8 mouse cellular contexts compared by ENCODE assay signal in genomic region chr2:178498409-178498808, GRCm38 (mm10).
DNase-seq lines count a peak whose midpoint lies in the region; ATAC-seq lines count a peak whose summit lies in the region.

No protein-coding gene starts in this region.

- peak; percentile 35 to 55 for DNase-seq in heart, adult 18-20 months
- DNase-seq in heart, postnatal 25 days (ENCODE audit: low spot score) = no peak
- peak; percentile 57 for DNase-seq in 416B (ENCODE audit: low read depth)
- no peak for DNase-seq in embryo, embryonic 10.5 days (ENCODE audit: low spot score)

- intact Hi-C loops in heart, postnatal 25 days (cut with DNase I) = no loop called here

- peak; percentile 87 for ATAC-seq in forebrain, embryonic 13.5 days
- ATAC-seq in kidney, embryonic 15.5 days (replicated peaks; ENCODE audit: low FRiP score) = 0 out of 2 replicates have a peak, but pooled peaks have one; percentile 16
- peak; percentile 23 for ATAC-seq in megakaryocyte-erythroid progenitor cell, adult 5-6 weeks (replicated peaks; ENCODE audit: low FRiP score, low TSS enrichment, poor library complexity, severe bottlenecking)
- ATAC-seq in erythroid progenitor cell, adult 5-6 weeks (replicated peaks; ENCODE audit: low FRiP score, poor library complexity, severe bottlenecking) = no peak

- no peaks in the 10 kb centered on the region for H3K27me3 ChIP-seq in forebrain, embryonic 13.5 days
- H3K27me3 ChIP-seq in kidney, embryonic 15.5 days = no peaks in the 10 kb centered on the region

- H3K36me3 ChIP-seq in forebrain, embryonic 13.5 days (ENCODE audit: poor library complexity, severe bottlenecking) = no peaks in the 10 kb centered on the region
- no peaks in the 10 kb centered on the region for H3K36me3 ChIP-seq in kidney, embryonic 15.5 days

- no peaks in the 10 kb centered on the region; the same call in 1 of the 2 replicates for H3K9me3 ChIP-seq in forebrain, embryonic 13.5 days (replicated peaks)
- H3K9me3 ChIP-seq in kidney, embryonic 15.5 days (replicated peaks) = no peaks in the 10 kb centered on the region

- H3K9ac ChIP-seq in forebrain, embryonic 13.5 days = no peak overlapping the region
- H3K9ac ChIP-seq in kidney, embryonic 15.5 days = no peak overlapping the region

- no peak overlapping the region for H3K4me3 ChIP-seq in forebrain, embryonic 13.5 days
- H3K4me3 ChIP-seq in kidney, embryonic 15.5 days (replicated peaks) = no peak overlapping the region

- 37% methylated on average over 5 of the region's 5 CpGs for WGBS in forebrain, embryonic 13.5 days
- 53% methylated on average over 5 of the region's 5 CpGs for WGBS in kidney, embryonic 15.5 days

- no peak overlapping the region for H3K4me2 ChIP-seq in forebrain, embryonic 13.5 days
- no peak overlapping the region for H3K4me2 ChIP-seq in kidney, embryonic 15.5 days

- no peak overlapping the region for H3K27ac ChIP-seq in forebrain, embryonic 13.5 days
- H3K27ac ChIP-seq in kidney, embryonic 15.5 days = no peak overlapping the region

- peaks cover 19% of the 10 kb centered on the region for H3K4me1 ChIP-seq in forebrain, embryonic 13.5 days
- H3K4me1 ChIP-seq in kidney, embryonic 15.5 days = peaks cover 16% of the 10 kb centered on the region

Comparison
In these comparisons a context has a peak if more than half of its experiments do, and no peak if none do; other contexts are left out.
1. DNase-seq: peak in heart, adult 18-20 months (2 of 2) and 416B (single experiment); none in heart, postnatal 25 days (single experiment) and embryo, embryonic 10.5 days (single experiment).